Mouse (Mus musculus): ENCODE measurements around the gene Xpnpep1.

- no peak for TF ChIP-seq CTCF (IDR thresholded peaks at IDR 0.05; ENCODE audit: borderline replicate concordance, insufficient read depth, low read length)
- TF ChIP-seq POLR2A (IDR thresholded peaks at IDR 0.05; ENCODE audit: low read depth, low read length) = no peak
Measured at GRCm38 (mm10) chr19:52962745-52963144, 77.3 kb downstream of the Xpnpep1 start.
